Mouse (Mus musculus): ENCODE data around the gene Pdxp.

DNA sequence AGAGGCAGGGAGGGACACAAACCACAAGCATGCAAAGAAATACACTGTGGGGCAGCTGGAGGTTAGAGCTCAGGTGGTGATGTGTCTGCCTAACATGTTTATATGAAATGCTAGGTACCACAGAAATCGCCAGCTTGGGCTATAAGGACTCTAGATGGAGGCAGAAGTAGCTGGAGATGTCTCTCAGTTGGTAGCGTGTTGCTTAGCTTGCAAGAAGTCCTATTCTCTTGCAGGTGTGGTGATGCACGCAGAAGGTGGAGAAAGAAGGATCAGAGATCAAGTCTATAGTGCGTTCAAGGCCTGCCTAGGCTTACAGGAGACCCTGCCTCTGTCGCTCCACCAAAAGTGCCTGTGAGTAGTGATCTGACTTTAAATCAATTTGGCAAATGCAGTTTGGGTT lies 38.2 kb upstream of the Pdxp start:
- no peak for TF ChIP-seq CTCF (IDR thresholded peaks at IDR 0.05; ENCODE audit: borderline replicate concordance, extremely low read depth, insufficient read depth, insufficient read length)
- TF ChIP-seq POLR2A (IDR thresholded peaks at IDR 0.05; ENCODE audit: borderline replicate concordance, extremely low read depth, insufficient read depth, insufficient read length, poor library complexity, severe bottlenecking): no peak
